Mouse (Mus musculus) CH12.LX (cell line): ENCODE measurements around the gene Mpc2. TPM values are rescaled to one million over a fixed set of nuclear protein-coding genes. Genes with fewer than 3 reads are reported as not detected.
A peak's percentile ranks its signal among the peaks of the same experiment; 100 is the strongest.

Experiments used
- DNase-seq: peaks from one replicate; pipeline ENCODE4 v3.0.0-alpha.2; 2013; ENCODE audit errors: extremely low read depth
- H3K27ac ChIP-seq: 2 replicates; pipeline ENCODE4 v1.5.1; 2012; ENCODE audit warnings: low read depth, mild to moderate bottlenecking, control low read depth, moderate library complexity; ENCODE audit not compliant: insufficient read depth
- H3K27me3 ChIP-seq: replicated peaks from 2 replicates; pipeline ENCODE3; 2012; ENCODE audit warnings: inconsistent platforms
- H3K36me3 ChIP-seq, 2 experiments: replicated peaks in 1 of 2; 2 replicates each; pipeline versions ENCODE3 to v1.6.1; 2012; ENCODE audit warnings: inconsistent platforms in 1 of 2, low read length in 1 of 2, mild to moderate bottlenecking in 1 of 2, mixed read lengths in 1 of 2, moderate library complexity in 1 of 2; ENCODE audit not compliant: control insufficient read depth in 1 of 2, insufficient read depth in 1 of 2
- H3K4me1 ChIP-seq, 2 experiments: 2 replicates each; pipeline ENCODE4 v1.6.1; 2012; ENCODE audit warnings: inconsistent platforms in 1 of 2, moderate library complexity in 1 of 2; ENCODE audit not compliant: insufficient read depth in 2 of 2, control insufficient read depth in 1 of 2
- H3K4me2 ChIP-seq: 2 replicates; pipeline ENCODE4 v1.6.1; 2012; ENCODE audit warnings: low read depth, mild to moderate bottlenecking, control low read depth; ENCODE audit not compliant: poor library complexity, insufficient read depth, severe bottlenecking
- H3K4me3 ChIP-seq, 3 experiments: fragments of 150-350 bp in 1 of 3; sonication (generic) in 1 of 3; replicated peaks in 1 of 3; 2 replicates each; pipeline versions ENCODE3 to v1.5.1; 2011 to 2012; ENCODE audit warnings: low read depth in 2 of 3, low read length in 2 of 3, mild to moderate bottlenecking in 2 of 3, moderate library complexity in 2 of 3, control low read depth in 1 of 3, improper control_type of control experiment in 1 of 3, inconsistent platforms in 1 of 3, mixed read lengths in 1 of 3; ENCODE audit not compliant: poor library complexity in 1 of 3
- H3K79me2 ChIP-seq: replicated peaks from 2 replicates; pipeline ENCODE4 v1.6.1; 2012; ENCODE audit warnings: mild to moderate bottlenecking, moderate library complexity; ENCODE audit not compliant: control insufficient read depth, poor library complexity, insufficient read depth, severe bottlenecking; ENCODE audit errors: extremely low read depth
- H3K9ac ChIP-seq: 2 replicates; pipeline ENCODE4 v1.6.1; 2012; ENCODE audit warnings: low read depth, mild to moderate bottlenecking, control low read depth, moderate library complexity; ENCODE audit not compliant: insufficient read depth
- H3K9me3 ChIP-seq: replicated peaks from 2 replicates; pipeline ENCODE3; 2012; ENCODE audit warnings: low read length, inconsistent platforms, mixed read lengths
- BHLHE40 ChIP-seq: IDR thresholded peaks from 2 replicates; pipeline ENCODE4 v1.6.1; 2011; ENCODE audit warnings: mild to moderate bottlenecking, low read depth, low read length, improper control_type of control experiment
- CHD1 ChIP-seq: IDR thresholded peaks from 2 replicates; pipeline ENCODE4 v1.6.1; 2012; ENCODE audit warnings: low read depth, low read length, improper control_type of control experiment, inconsistent platforms
- CHD2 ChIP-seq: IDR thresholded peaks from 2 replicates; pipeline ENCODE4 v1.6.1; 2011; ENCODE audit warnings: low read length, improper control_type of control experiment
- CTCF ChIP-seq, 2 experiments: IDR thresholded peaks in 1 of 2; conservative IDR thresholded peaks in 1 of 2; 2 replicates each; pipeline ENCODE4 v1.5.1; 2011 to 2012; ENCODE audit warnings: low read depth in 2 of 2, low read length in 2 of 2, improper control_type of control experiment in 1 of 2, inconsistent platforms in 1 of 2, mild to moderate bottlenecking in 1 of 2, moderate library complexity in 1 of 2
- EP300 ChIP-seq: IDR thresholded peaks from 2 replicates; pipeline ENCODE4 v1.6.1; 2011; ENCODE audit warnings: low read length, improper control_type of control experiment
- IRF4 ChIP-seq: IDR thresholded peaks from 2 replicates; pipeline ENCODE4 v1.6.1; 2014; ENCODE audit warnings: low read depth, mild to moderate bottlenecking, inconsistent platforms, low read length, improper control_type of control experiment
- JUN ChIP-seq: IDR thresholded peaks from 2 replicates; pipeline ENCODE4 v1.6.1; 2011; ENCODE audit warnings: low read depth, mild to moderate bottlenecking, low read length, improper control_type of control experiment, moderate library complexity; ENCODE audit not compliant: insufficient read depth
- KAT2A ChIP-seq: IDR thresholded peaks from 2 replicates; pipeline ENCODE4 v1.6.1; 2012; ENCODE audit warnings: low read length, improper control_type of control experiment, inconsistent platforms; ENCODE audit not compliant: insufficient replicate concordance
- MAFK ChIP-seq: IDR thresholded peaks from 2 replicates; pipeline ENCODE4 v1.6.1; 2011; ENCODE audit warnings: low read length, improper control_type of control experiment; ENCODE audit not compliant: insufficient replicate concordance
- MAX ChIP-seq: IDR thresholded peaks from 2 replicates; pipeline ENCODE4 v1.6.1; 2011; ENCODE audit warnings: low read length, improper control_type of control experiment
- MEF2A ChIP-seq: IDR thresholded peaks from 2 replicates; pipeline ENCODE4 v1.6.1; 2014; ENCODE audit warnings: low read depth, mild to moderate bottlenecking, inconsistent platforms, low read length, improper control_type of control experiment, borderline replicate concordance
- MXI1 ChIP-seq: IDR thresholded peaks from 2 replicates; pipeline ENCODE4 v1.6.1; 2011; ENCODE audit warnings: mild to moderate bottlenecking, low read depth, low read length, improper control_type of control experiment
- MYC ChIP-seq: IDR thresholded peaks from 2 replicates; pipeline ENCODE4 v1.6.1; 2011; ENCODE audit warnings: low read depth, mild to moderate bottlenecking, improper control_type of control experiment, low read length
- NELFE ChIP-seq: IDR thresholded peaks from 2 replicates; pipeline ENCODE4 v1.6.1; 2011; ENCODE audit warnings: low read depth, low read length, improper control_type of control experiment
- NRF1 ChIP-seq: IDR thresholded peaks from 2 replicates; pipeline ENCODE4 v1.6.1; 2014; ENCODE audit warnings: low read depth, mild to moderate bottlenecking, inconsistent platforms, low read length, improper control_type of control experiment, moderate library complexity
- POLR2AphosphoS2 ChIP-seq: IDR thresholded peaks from 2 replicates; pipeline ENCODE4 v1.6.1; 2011; ENCODE audit warnings: low read depth, low read length, improper control_type of control experiment
- RAD21 ChIP-seq: IDR thresholded peaks from 2 replicates; pipeline ENCODE4 v1.6.1; 2011; ENCODE audit warnings: low read depth, mild to moderate bottlenecking, low read length, improper control_type of control experiment, moderate library complexity
- SIN3A ChIP-seq: IDR thresholded peaks from 2 replicates; pipeline ENCODE4 v1.6.1; 2012; ENCODE audit warnings: low read length, improper control_type of control experiment, inconsistent platforms
- TBP ChIP-seq: conservative IDR thresholded peaks from 2 replicates; pipeline ENCODE4 v1.6.1; 2011; ENCODE audit warnings: low read depth, low read length, improper control_type of control experiment
- TCF12 ChIP-seq: IDR thresholded peaks from 2 replicates; pipeline ENCODE4 v1.6.1; 2014; ENCODE audit warnings: low read depth, mild to moderate bottlenecking, inconsistent platforms, low read length, improper control_type of control experiment
- UBTF ChIP-seq: IDR thresholded peaks from 2 replicates; pipeline ENCODE4 v1.6.1; 2012; ENCODE audit warnings: low read depth, mild to moderate bottlenecking, inconsistent platforms, low read length, improper control_type of control experiment, moderate library complexity
- USF2 ChIP-seq: conservative IDR thresholded peaks from 2 replicates; pipeline ENCODE4 v1.6.1; 2011; ENCODE audit warnings: low read depth, low read length, improper control_type of control experiment
- ZKSCAN1 ChIP-seq: IDR thresholded peaks from 2 replicates; pipeline ENCODE4 v1.6.1; 2012; ENCODE audit warnings: low read depth, inconsistent platforms, low read length, improper control_type of control experiment, borderline replicate concordance
- ZNF384 ChIP-seq: IDR thresholded peaks from 2 replicates; pipeline ENCODE4 v1.6.1; 2012; ENCODE audit warnings: low read depth, low read length, improper control_type of control experiment, inconsistent platforms
- dilution Hi-C: fragments of 300-500 bp; cut with MboI; formaldehyde crosslinking; loops from 2 replicates; pipeline ENCODE4 v1.14.3; 2020; ENCODE audit warnings: low sequenced_read_pairs; ENCODE audit not compliant: extremely low pct_unique_long_range_greater_than_20kb, extremely low pct_ligation_motif_present
- in situ Hi-C: fragments of 300-500 bp; cut with MboI; formaldehyde crosslinking; loops from 3 replicates; pipeline ENCODE4 v1.14.3; 2019; ENCODE audit warnings: low sequenced_read_pairs, low pct_ligation_motif_present, low pct_unique_long_range_greater_than_20kb, mixed read lengths
- polyA plus RNA-seq: library from polyadenylated mRNA; unstranded; fragments of >175 nt; gene quantifications from 2 replicates; pipeline ENCODE4 v1.2.1, GENCODE M21; 2012; ENCODE audit warnings: low read depth; ENCODE audit not compliant: insufficient read length
- total RNA-seq, 2 experiments: library from RNA; depleted of rRNA; stranded (reverse); fragments of 300-350 nt in 1 of 2; fragments of >200 nt in 1 of 2; gene quantifications; 2 replicates each; pipeline ENCODE4 v1.2.3; 2012 to 2014

The Mpc2 gene
- total and polyA plus RNA-seq, 3 experiments: 32.5 to 55.8 (median 44.0) TPM

DNA sequence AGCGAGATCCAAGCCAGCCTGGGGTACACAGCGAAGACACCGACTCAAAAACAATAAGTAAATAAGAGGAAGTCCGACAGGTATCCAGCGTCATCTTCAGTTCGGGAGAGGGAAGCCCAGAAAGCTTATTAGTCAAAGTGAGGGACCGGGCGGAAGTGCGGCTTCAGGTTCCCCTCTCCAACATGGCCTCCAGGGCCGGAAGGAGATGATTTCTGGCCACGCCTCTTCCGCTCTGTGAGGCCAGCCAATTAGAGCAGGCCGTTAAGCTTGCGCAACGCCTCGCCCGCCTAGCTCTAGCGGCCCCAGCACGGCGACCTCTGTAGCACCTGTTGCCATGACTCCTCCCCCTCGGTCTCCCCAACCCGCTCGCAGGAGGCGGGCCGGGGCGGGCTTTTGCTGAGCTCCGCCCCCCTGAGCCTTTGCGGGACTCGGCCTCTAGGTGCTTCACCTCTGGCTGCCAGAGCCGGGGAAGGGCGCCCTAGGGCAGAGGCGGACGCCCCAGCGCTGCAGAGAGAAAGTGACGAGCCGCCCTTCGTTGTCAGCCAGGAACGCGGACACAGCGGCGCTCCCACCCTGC is 452 bp downstream of the Mpc2 start (continued):
- TF ChIP-seq KAT2A: peak; percentile 90
- TF ChIP-seq MAFK: no peak
- peak in 1 of 2 experiments; percentile 60; a peak in 2 of 4 replicates for TF ChIP-seq CTCF (conservative IDR thresholded peaks at IDR 0.05 in 1 of 2, IDR thresholded peaks at IDR 0.05 in 1 of 2; ENCODE audit: low read depth in 2 of 2, low read length in 2 of 2)
- no peak for TF ChIP-seq EP300
- peak; percentile 77 for TF ChIP-seq SIN3A
- peak; percentile 15; the same call in 1 of the 2 replicates for TF ChIP-seq MXI1
- TF ChIP-seq TCF12: peak; percentile 90
- TF ChIP-seq ZKSCAN1: no peak
- TF ChIP-seq TBP: peak; percentile 55
- peak; percentile 75 for TF ChIP-seq NRF1
- no peak for TF ChIP-seq JUN

DNA sequence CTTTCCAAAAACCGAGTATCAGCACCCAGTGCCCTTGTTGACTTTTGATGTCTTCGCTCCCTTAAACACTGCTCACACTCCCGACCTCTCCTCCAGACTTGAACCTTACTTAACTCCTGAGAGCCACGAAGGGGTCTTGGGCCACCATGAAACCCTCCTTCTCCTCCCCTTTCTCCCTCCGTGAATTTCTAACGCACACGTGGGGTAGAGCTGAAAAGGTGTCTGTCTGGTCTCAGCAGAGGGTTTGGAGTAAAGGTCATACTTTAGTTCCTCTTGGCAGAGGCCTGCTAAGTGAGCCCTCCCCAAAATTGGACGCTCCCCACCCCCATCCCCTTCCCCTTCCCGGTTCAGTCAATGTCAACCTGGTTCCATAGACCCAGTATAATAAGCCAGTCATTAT is 1.2 kb downstream of the Mpc2 start:
- dilution Hi-C loops (no loop called here), in situ Hi-C loops (no loop called here)
- H3K9ac ChIP-seq: peak overlapping the region; percentile 54
- H3K27ac ChIP-seq: no peak overlapping the region
- H3K4me2 ChIP-seq: peak overlapping the region; percentile 94
- peak overlapping the region; percentile 70 to 88 (median 80) for H3K4me3 ChIP-seq
- peaks cover 2% of the 10 kb centered on the region for H3K79me2 ChIP-seq
- H3K9me3 ChIP-seq: no peaks in the 10 kb centered on the region
- DNase-seq: peak; percentile 22
- TF ChIP-seq CHD1 (0 out of 2 replicates have a peak, but pooled peaks have one; percentile 11), NRF1 (no peak), BHLHE40 (no peak), SIN3A (peak; percentile 6; the same call in 1 of the 2 replicates)
- H3K27me3 ChIP-seq: no peaks in the 10 kb centered on the region
- no peaks in the 10 kb centered on the region for H3K36me3 ChIP-seq
- peaks cover 0 to 12% of the 10 kb centered on the region in 2 experiments; a peak in 2 of 4 replicates for H3K4me1 ChIP-seq

DNA sequence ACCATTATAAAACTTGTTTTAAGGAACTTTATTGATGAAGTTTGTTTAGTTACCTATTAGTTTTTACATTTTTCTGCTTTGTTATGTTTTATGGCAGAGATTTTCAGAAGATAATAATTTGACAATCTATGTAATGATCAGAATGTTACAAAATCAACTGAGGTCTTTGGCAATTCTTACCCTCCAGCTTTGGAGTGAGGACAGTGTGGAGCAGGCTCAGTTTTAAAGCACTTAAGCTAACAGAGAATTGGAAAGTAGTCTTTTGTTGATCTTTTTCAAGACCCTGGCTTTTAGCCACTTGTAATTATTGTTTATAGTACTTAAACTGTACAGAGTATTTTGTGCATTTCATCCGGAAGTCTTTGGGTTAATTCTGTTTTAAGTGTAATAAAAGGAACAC is 2.4 kb downstream of the Mpc2 start:
- no peaks in the 10 kb centered on the region for H3K36me3 ChIP-seq
- H3K4me1 ChIP-seq: peaks cover 0 to 12% of the 10 kb centered on the region in 2 experiments; a peak in 2 of 4 replicates
- in situ Hi-C loops: no loop called here
- dilution Hi-C loops: no loop called here
- no peak for DNase-seq
- no peak overlapping the region for H3K4me3 ChIP-seq
- no peak overlapping the region for H3K4me2 ChIP-seq
- no peaks in the 10 kb centered on the region for H3K27me3 ChIP-seq
- peaks cover 2% of the 10 kb centered on the region for H3K79me2 ChIP-seq
- no peaks in the 10 kb centered on the region for H3K9me3 ChIP-seq
- TF ChIP-seq MAX: no peak
- TF ChIP-seq USF2: no peak
- no peak for TF ChIP-seq JUN
- TF ChIP-seq UBTF: no peak
- no peak for TF ChIP-seq ZNF384
- TF ChIP-seq MEF2A: no peak
- TF ChIP-seq CHD2: no peak
- no peak for TF ChIP-seq MAFK
- no peak for TF ChIP-seq RAD21
- TF ChIP-seq MYC: no peak
- no peak for TF ChIP-seq ZKSCAN1
- TF ChIP-seq IRF4: no peak
- TF ChIP-seq NELFE: no peak
- no peak for TF ChIP-seq EP300
- no peak for TF ChIP-seq CTCF (conservative IDR thresholded peaks at IDR 0.05 in 1 of 2, IDR thresholded peaks at IDR 0.05 in 1 of 2; ENCODE audit: low read depth in 2 of 2, low read length in 2 of 2)
- no peak for TF ChIP-seq SIN3A
- no peak for TF ChIP-seq TBP
- TF ChIP-seq POLR2AphosphoS2: no peak
- TF ChIP-seq, all 38 proteins: peak for 0
- Histone ChIP-seq H3K27ac (no peak overlapping the region), H3K9ac (no peak overlapping the region)
